Mouse (Mus musculus): ENCODE results near the gene Paqr4. TPM values are rescaled to one million over a fixed set of nuclear protein-coding genes. Genes with fewer than 3 reads are reported as not detected.
A peak's percentile ranks its signal among the peaks of the same experiment; 100 is the strongest.

Gene Paqr4
- polyA plus RNA-seq, 1 experiment = 2.2 TPM

- H3K9me3 ChIP-seq (ENCODE audit: control insufficient read depth, low read length) = peaks cover 16% of the 10 kb centered on the region; the same call in 1 of the 2 replicates
- H3K4me1 ChIP-seq (ENCODE audit: control insufficient read depth) = peaks cover 44% of the 10 kb centered on the region
- TF ChIP-seq TAL1 (IDR thresholded peaks at IDR 0.05; ENCODE audit: low read length) (no peak), GATA1 (IDR thresholded peaks at IDR 0.05; ENCODE audit: low read length) (no peak)
- peak overlapping the region; percentile 75 for H3K4me3 ChIP-seq (replicated peaks)
- H3K27me3 ChIP-seq (ENCODE audit: control insufficient read depth) = peaks cover 73% of the 10 kb centered on the region
- peaks cover 35% of the 10 kb centered on the region for H3K36me3 ChIP-seq (ENCODE audit: control insufficient read depth)
Observed at GRCm38 (mm10) chr17:23739202-23740135, 1.2 kb downstream of the Paqr4 start.

GRCm38 (mm10) chr17:23738836-23739201, 1.8 kb downstream of the Paqr4 start:
- H3K4me1 ChIP-seq (ENCODE audit: control insufficient read depth) = peaks cover 44% of the 10 kb centered on the region
- TF ChIP-seq TAL1 (IDR thresholded peaks at IDR 0.05; ENCODE audit: low read length) (no peak), GATA1 (IDR thresholded peaks at IDR 0.05; ENCODE audit: low read length) (no peak)
- H3K9me3 ChIP-seq (ENCODE audit: control insufficient read depth, low read length) = peaks cover 15% of the 10 kb centered on the region; the same call in 1 of the 2 replicates
- H3K36me3 ChIP-seq (ENCODE audit: control insufficient read depth) = peaks cover 41% of the 10 kb centered on the region
- peak overlapping the region; percentile 75 for H3K4me3 ChIP-seq (replicated peaks)
- peaks cover 67% of the 10 kb centered on the region for H3K27me3 ChIP-seq (ENCODE audit: control insufficient read depth)

- no peak for TF ChIP-seq GATA1 (IDR thresholded peaks at IDR 0.05; ENCODE audit: low read length)
- TF ChIP-seq TAL1 (IDR thresholded peaks at IDR 0.05; ENCODE audit: low read length) = no peak
- Histone ChIP-seq H3K9me3 (ENCODE audit: control insufficient read depth, low read length) (peaks cover 12% of the 10 kb centered on the region; the same call in 1 of the 2 replicates), H3K4me3 (replicated peaks) (no peak overlapping the region), H3K36me3 (ENCODE audit: control insufficient read depth) (peaks cover 51% of the 10 kb centered on the region), H3K4me1 (ENCODE audit: control insufficient read depth) (peaks cover 44% of the 10 kb centered on the region), H3K27me3 (ENCODE audit: control insufficient read depth) (peaks cover 56% of the 10 kb centered on the region)
Observed at GRCm38 (mm10) chr17:23737493-23738445, 2.9 kb downstream of the Paqr4 start.

DNA sequence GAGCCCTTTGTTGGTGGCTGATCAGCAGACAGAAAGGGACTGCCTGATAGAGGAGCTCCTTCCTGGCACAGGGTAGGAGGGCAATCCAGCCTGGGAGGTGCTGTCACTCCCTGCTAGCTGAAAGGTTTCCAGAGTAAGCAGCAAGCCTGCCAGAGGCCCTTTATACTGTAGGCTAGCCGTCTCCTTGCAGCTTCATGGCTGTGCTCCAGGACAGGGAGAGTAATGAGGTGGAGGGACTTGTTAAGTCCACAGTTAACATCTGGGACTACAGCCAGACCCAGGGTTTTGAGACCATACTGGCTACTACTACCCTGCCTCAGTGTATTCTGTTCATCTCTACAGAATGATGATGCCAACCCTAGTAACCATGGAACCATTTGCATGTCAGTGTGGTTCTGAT, 6.3 kb downstream of the Paqr4 start:
- no peak overlapping the region for H3K4me3 ChIP-seq (replicated peaks)
- peaks cover 22% of the 10 kb centered on the region for H3K27me3 ChIP-seq (ENCODE audit: control insufficient read depth)
- H3K4me1 ChIP-seq (ENCODE audit: control insufficient read depth) = peaks cover 16% of the 10 kb centered on the region
- no peak for TF ChIP-seq TAL1 (IDR thresholded peaks at IDR 0.05; ENCODE audit: low read length)
- no peak for TF ChIP-seq GATA1 (IDR thresholded peaks at IDR 0.05; ENCODE audit: low read length)
- H3K36me3 ChIP-seq (ENCODE audit: control insufficient read depth) = peaks cover 61% of the 10 kb centered on the region
- no peaks in the 10 kb centered on the region; the same call in 1 of the 2 replicates for H3K9me3 ChIP-seq (ENCODE audit: control insufficient read depth, low read length)

DNA sequence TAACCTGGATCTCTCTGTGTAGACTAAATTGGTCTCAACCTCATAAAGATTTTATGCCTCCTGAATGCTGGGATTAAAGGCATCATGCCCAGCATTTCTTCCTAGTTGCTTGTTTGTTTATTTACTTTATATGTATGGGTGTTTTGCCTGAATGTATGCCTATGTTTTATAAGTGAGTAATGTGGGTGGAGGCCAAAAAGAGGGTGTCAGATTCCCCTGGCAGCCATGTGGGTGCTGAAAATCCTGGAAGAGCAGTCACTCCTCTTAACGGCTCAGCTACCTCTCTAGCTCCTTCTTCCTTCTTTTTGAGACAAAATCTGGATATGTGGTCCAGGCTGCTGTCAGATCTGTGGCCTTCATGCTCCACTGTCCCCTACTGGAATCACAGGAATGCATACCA, 10.2 kb downstream of the Paqr4 start:
- H3K4me3 ChIP-seq (replicated peaks) = no peak overlapping the region
- no peak for TF ChIP-seq TAL1 (IDR thresholded peaks at IDR 0.05; ENCODE audit: low read length)
- TF ChIP-seq GATA1 (IDR thresholded peaks at IDR 0.05; ENCODE audit: low read length) = no peak
- peaks cover 37% of the 10 kb centered on the region for H3K36me3 ChIP-seq (ENCODE audit: control insufficient read depth)
- H3K27me3 ChIP-seq (ENCODE audit: control insufficient read depth) = no peaks in the 10 kb centered on the region
- no peaks in the 10 kb centered on the region for H3K9me3 ChIP-seq (ENCODE audit: control insufficient read depth, low read length)
- H3K4me1 ChIP-seq (ENCODE audit: control insufficient read depth) = peaks cover 26% of the 10 kb centered on the region

GRCm38 (mm10) chr17:23726758-23727142, 13.9 kb downstream of the Paqr4 start:
- Histone ChIP-seq H3K27me3 (ENCODE audit: control insufficient read depth) (no peaks in the 10 kb centered on the region; the same call in 1 of the 2 replicates), H3K36me3 (ENCODE audit: control insufficient read depth) (peaks cover 2% of the 10 kb centered on the region), H3K9me3 (ENCODE audit: control insufficient read depth, low read length) (no peaks in the 10 kb centered on the region), H3K4me1 (ENCODE audit: control insufficient read depth) (peaks cover 30% of the 10 kb centered on the region), H3K4me3 (replicated peaks) (peak overlapping the region; percentile 90)
- no peak for TF ChIP-seq GATA1 (IDR thresholded peaks at IDR 0.05; ENCODE audit: low read length)
- no peak for TF ChIP-seq TAL1 (IDR thresholded peaks at IDR 0.05; ENCODE audit: low read length)

- H3K27me3 ChIP-seq (ENCODE audit: control insufficient read depth) = no peaks in the 10 kb centered on the region; the same call in 1 of the 2 replicates
- H3K9me3 ChIP-seq (ENCODE audit: control insufficient read depth, low read length) = no peaks in the 10 kb centered on the region
- TF ChIP-seq TAL1 (IDR thresholded peaks at IDR 0.05; ENCODE audit: low read length) = no peak
- TF ChIP-seq GATA1 (IDR thresholded peaks at IDR 0.05; ENCODE audit: low read length) = no peak
- H3K36me3 ChIP-seq (ENCODE audit: control insufficient read depth) = peaks cover 2% of the 10 kb centered on the region
- H3K4me3 ChIP-seq (replicated peaks) = peak within 1 kb of the TSS; percentile 90
- peaks cover 30% of the 10 kb centered on the region for H3K4me1 ChIP-seq (ENCODE audit: control insufficient read depth)
Observed at GRCm38 (mm10) chr17:23725999-23726757, 14.5 kb downstream of the Paqr4 start, which contains the start of gene Pkmyt1. Gene Pkmyt1 (plus strand): TSS chr17:23726336.

- TF ChIP-seq TAL1 (IDR thresholded peaks at IDR 0.05; ENCODE audit: low read length) (no peak), GATA1 (IDR thresholded peaks at IDR 0.05; ENCODE audit: low read length) (no peak)
- H3K4me1 ChIP-seq (ENCODE audit: control insufficient read depth) = peaks cover 30% of the 10 kb centered on the region
Observed at GRCm38 (mm10) chr17:23725477-23725876, 15.2 kb downstream of the Paqr4 start.

More at GRCm38 (mm10) chr17:23725477-23725876, 15.2 kb downstream of the Paqr4 start:
- H3K4me3 ChIP-seq (replicated peaks) = peak overlapping the region; percentile 90
- peaks cover 2% of the 10 kb centered on the region for H3K36me3 ChIP-seq (ENCODE audit: control insufficient read depth)
- H3K9me3 ChIP-seq (ENCODE audit: control insufficient read depth, low read length) = no peaks in the 10 kb centered on the region
- H3K27me3 ChIP-seq (ENCODE audit: control insufficient read depth) = no peaks in the 10 kb centered on the region; the same call in 1 of the 2 replicates
